Mouse (Mus musculus): Measurements from ENCODE around the gene Flywch2. TPM values are rescaled to one million over a fixed set of nuclear protein-coding genes. Genes with fewer than 3 reads are reported as not detected.

Flywch2 gene
- polyA plus RNA-seq, 1 experiment from 2014 or later: 41.3 TPM

GRCm38 (mm10) chr17:23760231-23760630, 25.6 kb downstream of the Flywch2 start:
- Histone ChIP-seq H3K4me1 (no peaks in the 10 kb centered on the region), H3K4me3 (no peak overlapping the region), H3K27me3 (replicated peaks; ENCODE audit: low read depth, poor library complexity, severe bottlenecking) (no peaks in the 10 kb centered on the region), H3K9me3 (0 out of 2 replicates have a peak, but pooled peaks cover 2% of the 10 kb centered on the region), H3K36me3 (replicated peaks) (peaks cover 95% of the 10 kb centered on the region), H3K27ac (replicated peaks) (no peak overlapping the region)
- no peak for DNase-seq (ENCODE audit: low spot score)
- 96% methylated on average over 9 of the region's 9 CpGs for WGBS

DNA sequence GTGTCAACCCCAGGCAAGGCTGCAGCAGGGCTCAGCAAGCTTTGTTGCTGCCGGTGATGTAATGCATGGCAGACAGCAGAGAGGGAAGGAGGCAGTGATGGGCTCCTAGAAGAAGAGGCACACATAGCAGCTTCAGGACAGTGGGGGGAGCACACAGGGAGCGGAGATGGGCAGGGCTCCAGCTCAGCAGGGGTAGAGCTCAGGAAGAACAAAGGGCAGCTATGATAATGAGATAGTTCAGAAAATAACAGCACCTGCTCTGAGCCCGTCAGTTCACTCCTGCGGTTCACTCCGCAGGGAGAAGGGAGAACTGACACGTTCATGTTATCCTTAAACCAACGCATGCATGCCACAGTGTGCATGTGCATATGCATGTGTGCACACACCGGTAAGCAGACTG, 27.1 kb downstream of the Flywch2 start:
- 86% methylated on average over 8 of the region's 8 CpGs for WGBS
- H3K4me1 ChIP-seq: no peaks in the 10 kb centered on the region
- H3K9me3 ChIP-seq: 0 out of 2 replicates have a peak, but pooled peaks cover 2% of the 10 kb centered on the region
- H3K27me3 ChIP-seq (replicated peaks; ENCODE audit: low read depth, poor library complexity, severe bottlenecking): no peaks in the 10 kb centered on the region
- no peak overlapping the region for H3K4me3 ChIP-seq
- H3K27ac ChIP-seq (replicated peaks): no peak overlapping the region
- DNase-seq (ENCODE audit: low spot score): no peak
- peaks cover 100% of the 10 kb centered on the region for H3K36me3 ChIP-seq (replicated peaks)

DNA sequence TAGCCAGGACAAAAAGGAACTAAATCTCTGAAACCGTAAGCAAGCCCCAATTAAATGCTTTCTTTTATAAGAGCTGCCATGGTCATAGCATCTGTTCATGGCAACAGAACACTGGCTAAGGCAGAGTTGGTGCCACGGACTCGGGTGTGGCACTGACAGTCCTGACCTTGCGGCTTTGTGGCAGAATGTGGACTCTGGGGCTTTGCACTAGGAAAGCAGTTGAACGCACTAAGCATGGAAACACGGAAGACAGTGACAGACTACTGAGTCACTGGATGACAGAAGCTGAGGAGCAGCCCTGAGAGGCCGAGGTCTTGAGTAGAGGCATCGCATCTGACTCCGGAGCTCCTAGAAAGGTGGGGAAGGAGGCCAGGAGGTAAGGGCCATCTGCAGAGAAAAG, 28.3 kb downstream of the Flywch2 start:
- Histone ChIP-seq H3K27me3 (replicated peaks; ENCODE audit: low read depth, poor library complexity, severe bottlenecking) (no peaks in the 10 kb centered on the region), H3K9me3 (0 out of 2 replicates have a peak, but pooled peaks cover 2% of the 10 kb centered on the region), H3K27ac (replicated peaks) (no peak overlapping the region), H3K4me3 (no peak overlapping the region), H3K4me1 (no peaks in the 10 kb centered on the region), H3K36me3 (replicated peaks) (peaks cover 100% of the 10 kb centered on the region)
- 97% methylated on average over 9 of the region's 9 CpGs for WGBS
- no peak for DNase-seq (ENCODE audit: low spot score)

DNA sequence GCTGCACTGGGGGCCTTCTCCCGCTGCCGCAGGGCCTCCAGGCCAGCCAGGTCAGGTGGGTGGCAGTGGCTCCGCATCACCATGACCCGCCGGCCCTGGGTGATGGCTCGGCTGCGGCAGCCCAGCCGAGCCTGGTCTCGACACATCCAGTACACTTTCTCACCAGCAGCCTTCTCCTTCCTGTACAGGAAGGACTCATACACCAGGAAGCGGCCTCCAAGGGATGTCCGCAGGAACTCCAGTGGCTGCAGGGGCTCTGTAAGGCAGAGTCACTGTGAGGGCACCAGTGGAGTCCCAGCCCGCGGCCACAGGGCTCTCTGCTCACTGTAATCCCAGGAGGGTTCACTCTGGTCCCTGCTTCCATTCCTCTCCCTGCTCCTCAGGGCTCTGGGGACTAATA, 30.2 kb downstream of the Flywch2 start:
- H3K4me1 ChIP-seq: no peaks in the 10 kb centered on the region
- H3K36me3 ChIP-seq (replicated peaks): peaks cover 98% of the 10 kb centered on the region
- 0 out of 2 replicates have a peak, but pooled peaks cover 2% of the 10 kb centered on the region for H3K9me3 ChIP-seq
- H3K27ac ChIP-seq (replicated peaks): no peak overlapping the region
- WGBS: 96% methylated on average over 13 of the region's 13 CpGs
- no peaks in the 10 kb centered on the region for H3K27me3 ChIP-seq (replicated peaks; ENCODE audit: low read depth, poor library complexity, severe bottlenecking)
- no peak overlapping the region for H3K4me3 ChIP-seq
- DNase-seq (ENCODE audit: low spot score): no peak

DNA sequence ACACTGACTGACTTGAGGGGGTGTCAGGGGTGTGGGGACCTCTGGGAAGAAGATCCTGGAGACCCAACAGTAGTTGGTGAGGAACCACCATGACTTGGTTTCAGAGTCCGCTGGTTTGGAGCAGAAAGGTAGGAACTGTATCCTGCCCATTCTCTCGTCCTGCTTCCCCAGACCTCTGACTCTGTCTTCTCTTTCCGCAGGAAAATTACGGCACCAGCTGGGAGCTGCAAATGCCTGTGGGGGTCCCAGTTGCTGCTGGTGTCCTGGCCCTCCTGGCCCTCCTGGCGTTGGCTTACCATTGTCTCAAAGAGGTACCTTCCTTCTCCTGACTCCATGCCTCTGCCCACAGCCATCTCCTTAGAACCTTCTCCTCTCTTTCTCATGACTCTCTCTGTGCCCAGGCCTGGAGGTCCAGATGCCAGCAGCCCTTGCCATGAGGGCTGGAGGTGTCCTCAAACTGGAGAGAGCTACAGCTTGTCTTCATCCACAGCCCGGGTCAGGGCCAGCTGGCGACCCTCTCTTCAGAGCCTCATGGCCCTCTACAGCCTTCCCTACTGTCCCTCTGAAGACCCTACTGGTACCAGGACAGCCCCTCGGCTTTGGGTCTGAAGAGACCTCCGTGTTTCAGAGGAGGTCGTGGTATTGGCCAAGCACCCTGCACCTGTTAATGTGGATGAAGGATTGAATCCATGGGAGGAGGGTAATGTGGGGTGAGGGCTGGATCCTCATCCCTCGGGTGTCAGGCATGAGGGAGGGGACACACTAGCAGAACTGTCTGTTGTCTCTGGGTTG, 36.3 kb downstream of the Flywch2 start:
- Histone ChIP-seq H3K27ac (replicated peaks) (0 out of 2 replicates have a peak overlapping the region, but pooled peaks have one; percentile 12), H3K4me1 (peaks cover 25% of the 10 kb centered on the region), H3K4me3 (0 out of 2 replicates have a peak overlapping the region, but pooled peaks have one; percentile 9), H3K9me3 (0 out of 2 replicates have a peak, but pooled peaks cover 2% of the 10 kb centered on the region), H3K36me3 (replicated peaks) (peaks cover 45% of the 10 kb centered on the region), H3K27me3 (replicated peaks; ENCODE audit: low read depth, poor library complexity, severe bottlenecking) (peaks cover 41% of the 10 kb centered on the region)
- 85% methylated on average over 11 of the region's 11 CpGs for WGBS
- DNase-seq (ENCODE audit: low spot score): no peak

- Histone ChIP-seq H3K4me3 (0 out of 2 replicates have a peak overlapping the region, but pooled peaks have one; percentile 9), H3K9me3 (0 out of 2 replicates have a peak, but pooled peaks cover 2% of the 10 kb centered on the region), H3K27me3 (replicated peaks; ENCODE audit: low read depth, poor library complexity, severe bottlenecking) (peaks cover 49% of the 10 kb centered on the region), H3K4me1 (peaks cover 28% of the 10 kb centered on the region), H3K36me3 (replicated peaks) (peaks cover 37% of the 10 kb centered on the region), H3K27ac (replicated peaks) (0 out of 2 replicates have a peak overlapping the region, but pooled peaks have one; percentile 12)
- DNase-seq (ENCODE audit: low spot score): peak; percentile 64
- 40% methylated on average over 10 of the region's 10 CpGs for WGBS
Measured at GRCm38 (mm10) chr17:23748631-23749391, 37.1 kb downstream of the Flywch2 start.

- Histone ChIP-seq H3K4me1 (peaks cover 28% of the 10 kb centered on the region), H3K9me3 (0 out of 2 replicates have a peak, but pooled peaks cover 2% of the 10 kb centered on the region), H3K27me3 (replicated peaks; ENCODE audit: low read depth, poor library complexity, severe bottlenecking) (peaks cover 57% of the 10 kb centered on the region), H3K4me3 (no peak overlapping the region), H3K27ac (replicated peaks) (no peak overlapping the region), H3K36me3 (replicated peaks) (peaks cover 29% of the 10 kb centered on the region)
- DNase-seq (ENCODE audit: low spot score): no peak
- 43% methylated on average over 6 of the region's 6 CpGs for WGBS
Measured at GRCm38 (mm10) chr17:23748026-23748425, 37.9 kb downstream of the Flywch2 start.

DNA sequence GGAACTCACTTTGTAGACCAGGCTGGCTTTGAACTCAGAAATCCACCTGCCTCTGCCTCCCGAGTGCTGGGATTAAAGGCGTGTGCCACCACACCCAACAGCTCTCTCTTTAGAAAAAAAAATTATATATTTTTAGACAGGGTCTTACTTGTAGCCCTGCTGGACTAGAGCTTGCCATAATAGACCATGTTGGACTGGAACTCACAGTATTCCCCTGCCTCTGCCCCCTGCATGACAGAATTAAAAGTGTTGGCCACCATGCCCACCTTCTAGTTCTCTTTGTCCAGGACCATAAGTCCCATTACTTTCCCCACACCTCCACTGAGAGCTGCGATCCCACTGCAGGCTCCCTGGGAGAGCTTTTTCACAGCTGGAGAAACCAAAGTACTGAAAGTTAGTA, 38.4 kb downstream of the Flywch2 start:
- no peak overlapping the region for H3K4me3 ChIP-seq
- H3K27ac ChIP-seq (replicated peaks): no peak overlapping the region
- peaks cover 32% of the 10 kb centered on the region for H3K4me1 ChIP-seq
- 0 out of 2 replicates have a peak, but pooled peaks cover 2% of the 10 kb centered on the region for H3K9me3 ChIP-seq
- H3K27me3 ChIP-seq (replicated peaks; ENCODE audit: low read depth, poor library complexity, severe bottlenecking): peaks cover 62% of the 10 kb centered on the region
- no peak for DNase-seq (ENCODE audit: low spot score)
- 79% methylated on average over 3 of the region's 3 CpGs for WGBS
- H3K36me3 ChIP-seq (replicated peaks): peaks cover 23% of the 10 kb centered on the region

DNA sequence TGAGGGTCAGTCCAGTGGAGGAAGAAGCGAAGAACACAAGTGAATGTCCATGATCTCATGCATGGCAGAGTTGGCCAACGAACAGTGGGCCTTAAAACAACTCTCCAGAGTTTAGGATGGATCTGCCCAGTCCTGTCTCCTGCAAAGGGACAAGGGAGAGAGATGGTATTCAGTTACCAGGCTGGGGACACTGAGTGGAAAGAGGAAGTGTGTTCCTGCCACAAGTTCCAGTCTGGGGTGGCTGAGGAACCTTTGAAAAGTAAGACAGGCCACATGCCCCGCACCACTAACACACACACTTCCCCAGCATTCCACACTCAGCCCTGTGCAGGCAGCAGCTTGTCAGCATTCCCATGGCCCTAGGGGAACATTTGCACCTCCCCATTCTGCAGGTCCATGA, 39.1 kb downstream of the Flywch2 start:
- Histone ChIP-seq H3K27me3 (replicated peaks; ENCODE audit: low read depth, poor library complexity, severe bottlenecking) (peaks cover 69% of the 10 kb centered on the region), H3K9me3 (0 out of 2 replicates have a peak, but pooled peaks cover 2% of the 10 kb centered on the region), H3K36me3 (replicated peaks) (peaks cover 16% of the 10 kb centered on the region), H3K4me1 (peaks cover 38% of the 10 kb centered on the region), H3K27ac (replicated peaks) (no peak overlapping the region), H3K4me3 (no peak overlapping the region)
- WGBS: 76% methylated on average over 3 of the region's 3 CpGs
- DNase-seq (ENCODE audit: low spot score): no peak

DNA sequence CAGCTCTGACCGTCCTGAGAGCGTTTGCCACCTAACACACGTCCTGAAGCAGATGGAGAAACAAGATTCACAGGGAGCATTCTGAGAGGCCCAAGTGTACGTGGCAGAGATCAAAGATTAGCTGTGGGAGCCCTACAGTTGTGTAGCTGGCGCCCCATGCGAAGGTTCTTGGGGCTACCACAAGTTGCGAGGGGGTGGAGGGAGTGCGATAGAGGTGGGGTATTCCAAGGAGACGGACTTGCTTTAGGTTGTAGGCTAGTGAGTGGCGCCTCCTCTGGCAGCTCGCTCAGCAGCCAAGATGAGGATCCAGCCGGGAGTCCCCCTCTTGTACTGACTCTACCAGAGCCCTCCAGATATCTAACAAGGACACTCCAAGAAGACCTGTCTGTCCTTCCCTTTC, 39.6 kb downstream of the Flywch2 start:
- 3% methylated on average over 12 of the region's 12 CpGs for WGBS
- 0 out of 2 replicates have a peak, but pooled peaks cover 6% of the 10 kb centered on the region for H3K9me3 ChIP-seq
- H3K36me3 ChIP-seq (replicated peaks): peaks cover 12% of the 10 kb centered on the region
- peaks cover 74% of the 10 kb centered on the region for H3K27me3 ChIP-seq (replicated peaks; ENCODE audit: low read depth, poor library complexity, severe bottlenecking)
- peak overlapping the region; percentile 44; the same call in 1 of the 2 replicates for H3K27ac ChIP-seq (replicated peaks)
- peak; percentile 36 for DNase-seq (ENCODE audit: low spot score)
- H3K4me3 ChIP-seq: peak overlapping the region; percentile 54
- H3K4me1 ChIP-seq: peaks cover 38% of the 10 kb centered on the region

DNA sequence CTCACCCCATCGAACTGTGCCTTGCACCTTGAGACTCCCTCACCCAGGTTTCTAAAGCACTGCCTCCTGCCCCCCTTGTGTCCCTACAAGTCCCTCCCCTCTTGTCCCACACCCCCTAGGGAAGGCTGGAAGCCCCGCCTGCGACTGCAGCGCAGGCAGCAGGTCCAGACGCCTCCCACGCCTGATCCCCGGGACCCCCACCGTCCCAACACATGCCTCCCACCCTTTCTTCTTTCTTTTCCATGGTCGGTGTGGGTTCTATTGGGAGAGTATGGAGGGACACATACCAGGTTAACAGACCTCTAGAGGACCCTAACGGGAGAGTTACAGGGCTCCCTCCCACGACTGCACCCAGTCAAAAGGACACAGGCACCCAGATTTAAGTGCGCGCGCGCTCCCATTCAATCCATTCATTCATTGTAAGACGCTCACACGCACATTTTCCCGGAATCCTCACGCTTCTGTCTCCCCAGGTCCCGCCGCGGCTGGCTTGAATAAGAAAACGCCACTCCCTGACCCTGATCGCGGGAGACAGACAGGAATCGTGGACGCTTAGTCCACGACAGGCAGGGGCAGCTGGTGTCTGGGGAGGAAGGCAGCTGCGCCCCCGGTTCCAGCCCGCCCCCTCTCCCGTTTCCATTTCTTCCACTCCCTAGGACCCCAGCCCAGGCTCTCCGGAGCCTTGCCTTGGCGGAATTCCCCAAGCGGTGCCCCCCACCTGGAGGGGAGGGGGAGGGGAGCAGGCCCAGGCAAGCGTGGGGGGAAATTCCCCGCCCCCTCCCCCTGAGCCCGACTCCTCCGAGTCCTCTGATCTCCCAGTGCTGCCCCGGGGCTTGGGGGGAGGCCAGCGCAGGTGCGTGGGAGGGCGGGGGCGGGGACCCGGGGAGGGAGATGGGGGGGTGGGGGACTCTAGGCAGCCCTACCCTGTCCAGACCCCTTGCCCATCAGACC, 40.3 kb downstream of the Flywch2 start, which contains the start of gene Kremen2:
Kremen2 (minus strand) TSS at position 533 of the 951 bp plus-strand sequence.
- H3K4me3 ChIP-seq: peak within 1 kb of the TSS; percentile 54
- H3K27me3 ChIP-seq (replicated peaks; ENCODE audit: low read depth, poor library complexity, severe bottlenecking): peaks cover 81% of the 10 kb centered on the region
- peaks cover 6% of the 10 kb centered on the region for H3K36me3 ChIP-seq (replicated peaks)
- peaks cover 40% of the 10 kb centered on the region for H3K4me1 ChIP-seq
- peak within 1 kb of the TSS; percentile 44 for H3K27ac ChIP-seq (replicated peaks)
- H3K9me3 ChIP-seq: 0 out of 2 replicates have a peak, but pooled peaks cover 8% of the 10 kb centered on the region
- under 1% methylated on average over 45 of the region's 45 CpGs for WGBS
- peak; percentile 50 for DNase-seq (ENCODE audit: low spot score)
